Mouse (Mus musculus) lung, adult 10 weeks (tissue): ENCODE data around the gene Mitf. TPM values are rescaled to one million over a fixed set of nuclear protein-coding genes. Genes with fewer than 3 reads are reported as not detected.

ENCODE experiments used
- polyA plus RNA-seq: library from polyadenylated mRNA; stranded (reverse); fragments of 350-450 nt; fragmentation: Illumina TruSeq; extraction: RNeasy Lipid Tissue Mini Kit (QIAGEN cat#74804); gene quantifications from one replicate; pipeline ENCODE4 v1.2.3, GENCODE M21; 2014; ENCODE audit warnings: low read depth, low replicate concordance; ENCODE audit not compliant: insufficient read depth

Gene Mitf
- 2.9 TPM for polyA plus RNA-seq

DNA sequence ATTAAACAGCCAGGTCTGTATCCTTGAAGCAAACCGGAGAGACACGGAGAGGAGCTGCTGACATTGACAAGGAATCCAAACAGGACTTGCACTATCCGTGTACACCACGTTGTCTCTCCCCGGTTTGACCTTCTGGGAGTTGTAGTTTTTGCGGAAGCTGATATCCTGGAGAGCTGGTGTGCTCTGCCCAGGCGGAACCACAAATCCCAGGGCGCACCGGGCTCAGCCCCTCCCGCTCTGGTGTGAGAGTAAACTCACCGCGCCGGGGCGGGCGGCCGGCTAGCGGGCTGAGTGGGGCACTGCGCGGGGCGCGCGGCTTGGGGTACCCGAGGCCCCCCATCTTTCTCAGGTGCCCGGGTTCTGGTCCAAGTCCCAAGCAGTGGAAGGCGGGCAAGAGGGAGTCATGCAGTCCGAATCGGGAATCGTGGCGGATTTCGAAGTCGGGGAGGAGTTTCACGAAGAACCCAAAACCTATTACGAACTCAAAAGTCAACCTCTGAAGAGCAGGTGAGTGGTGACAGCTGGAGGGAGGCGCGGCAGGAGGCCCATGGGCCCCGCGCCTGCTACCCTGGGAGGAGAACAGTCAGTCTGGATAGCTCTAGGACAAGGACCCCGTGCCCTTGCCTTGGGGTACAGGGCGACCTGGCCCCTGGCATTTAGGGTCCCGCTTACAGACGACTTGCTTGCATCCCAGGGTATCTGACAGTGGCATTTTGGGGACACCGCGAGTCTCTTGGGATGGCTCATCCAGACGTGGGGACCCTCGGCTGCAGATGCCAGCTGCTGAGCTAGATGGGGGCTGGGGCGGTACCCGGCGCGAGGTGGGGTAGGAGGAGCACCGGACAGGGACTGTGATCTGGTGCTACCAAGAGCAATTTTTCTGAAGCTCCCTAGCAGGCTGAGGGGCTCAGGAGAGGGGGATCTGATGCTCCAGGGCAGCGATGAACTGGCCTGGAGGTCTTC is at the start of gene Mitf:
Gene Mitf, plus strand, starts transcription at position 272 of the 963 bp plus-strand sequence.

Other genes with a start within 250 kb of the Mitf start
- 13.6 TPM for gene Frmd4b, start 189.5 kb upstream of the Mitf start, polyA plus RNA-seq